In the genomic region with DNA sequence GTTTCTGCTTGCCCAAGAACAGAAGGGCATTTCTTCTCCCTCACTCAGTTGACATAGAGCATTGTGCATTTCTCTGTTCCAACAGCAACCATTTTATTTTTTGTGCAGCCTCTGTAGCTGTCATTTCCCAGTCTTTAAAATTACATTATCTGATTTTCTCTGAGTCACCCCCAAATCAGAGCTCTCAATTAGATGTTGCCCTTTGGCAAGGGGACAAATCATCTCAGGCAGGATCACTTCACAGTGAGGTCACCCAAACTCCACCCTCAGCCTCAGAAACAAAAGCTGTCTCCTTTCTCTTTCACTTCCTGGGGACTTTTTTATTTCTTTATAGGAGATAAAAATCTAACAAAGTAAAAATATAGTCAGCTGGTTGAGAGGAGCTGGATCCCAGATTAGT, we compare ENCODE assay signal across 20 mouse cellular contexts. TPM values are rescaled to one million over a fixed set of nuclear protein-coding genes. Genes with fewer than 3 reads are reported as not detected.
DNase-seq lines count a peak whose midpoint lies in the region; ATAC-seq and TF ChIP-seq lines count a peak whose summit lies in the region.
"Had no signal": no experiment of that assay in that cellular context is flagged by ENCODE, and none has a peak within 500 bp of the region (broad histone marks: within the 10 kb centered on the region; RNA-seq: fewer than 3 reads in every experiment).

No protein-coding gene starts in this region.

- no peaks in the 10 kb centered on the region for H3K36me3 ChIP-seq in heart, postnatal 0 days (replicated peaks; ENCODE audit: control insufficient read depth, insufficient read depth, low read length)
- no peaks in the 10 kb centered on the region for H3K36me3 ChIP-seq in heart, embryonic 11.5 days (ENCODE audit: control insufficient read depth, insufficient read depth, low read length)
- H3K36me3 ChIP-seq in thymus, adult 2 months (ENCODE audit: control insufficient read depth, insufficient read depth, low read length): no peaks in the 10 kb centered on the region
- H3K36me3 ChIP-seq: forebrain, embryonic 15.5 days; lung, embryonic 15.5 days had no signal

- TF ChIP-seq CTCF in heart, postnatal 0 days (IDR thresholded peaks at IDR 0.05; ENCODE audit: low read depth): no peak
- TF ChIP-seq CTCF in thymus, adult 2 months (IDR thresholded peaks at IDR 0.05; ENCODE audit: borderline replicate concordance, control insufficient read depth, extremely low read depth, insufficient read depth, low read length, poor library complexity): no peak

- H3K4me1 ChIP-seq in heart, postnatal 0 days (ENCODE audit: control insufficient read depth, insufficient read depth): no peaks in the 10 kb centered on the region
- peaks cover 16% of the 10 kb centered on the region for H3K4me1 ChIP-seq in heart, embryonic 11.5 days (ENCODE audit: control insufficient read depth, insufficient read depth, low read length)
- no peaks in the 10 kb centered on the region; the same call in 1 of the 2 replicates for H3K4me1 ChIP-seq in thymus, adult 2 months (replicated peaks; ENCODE audit: control insufficient read depth, insufficient read depth, low read length)
- H3K4me1 ChIP-seq: forebrain, embryonic 15.5 days had no signal

- peak overlapping the region; percentile 10 for H3K27ac ChIP-seq in heart, postnatal 0 days (ENCODE audit: low read depth)
- no peak overlapping the region for H3K27ac ChIP-seq in heart, embryonic 11.5 days (ENCODE audit: low read depth, low read length)
- H3K27ac ChIP-seq in thymus, adult 2 months (ENCODE audit: control insufficient read depth, insufficient read depth, low read length): no peak overlapping the region
- H3K27ac ChIP-seq: forebrain, embryonic 15.5 days had no signal

- no peak for TF ChIP-seq POLR2A in thymus, adult 2 months (IDR thresholded peaks at IDR 0.05; ENCODE audit: control insufficient read depth, extremely low read depth, insufficient read depth, low read length, poor library complexity)

- DNase-seq in adrenal gland, adult 2 months: peak; percentile 67
- no peak for DNase-seq in adrenal gland, postnatal 4 days (ENCODE audit: low spot score in 2 of 2)
- DNase-seq in heart, postnatal 0 days (ENCODE audit: low spot score): no peak
- DNase-seq in retina, postnatal 1 day: peak; percentile 25
- DNase-seq in retina, embryonic 14.5 days (ENCODE audit: low spot score): no peak
- no peak for DNase-seq in cerebellum, postnatal 14 days
- no peak for DNase-seq in thymus, adult 2 months
- DNase-seq: cerebellum, adult 2 months; heart, postnatal 4 days; kidney, adult 18-20 months; thymus, postnatal 36 days had no signal

- no peak for ATAC-seq in heart, postnatal 0 days (ENCODE audit: insufficient read depth, low read depth)
- ATAC-seq in heart, embryonic 11.5 days (replicated peaks; ENCODE audit: insufficient number of reproducible peaks, low FRiP score, low TSS enrichment): no peak
- ATAC-seq: activated CD4-positive, CD25-positive, alpha-beta regulatory T cell, adult 4 months; forebrain, embryonic 15.5 days; hindbrain, embryonic 16.5 days; Patski had no signal

- H3K4me3 ChIP-seq in heart, postnatal 0 days (ENCODE audit: low read depth, low read length): no peak overlapping the region
- no peak overlapping the region for H3K4me3 ChIP-seq in heart, embryonic 11.5 days (ENCODE audit: low read depth, low read length)
- no peak overlapping the region for H3K4me3 ChIP-seq in thymus, adult 2 months (ENCODE audit: control insufficient read depth, insufficient read depth, low read length)
- H3K4me3 ChIP-seq: erythroblast, embryonic 14.5 days; forebrain, embryonic 15.5 days; lung, embryonic 15.5 days had no signal

- no peak overlapping the region for H3K4me2 ChIP-seq in heart, postnatal 0 days (ENCODE audit: low read depth, low read length)
- no peak overlapping the region for H3K4me2 ChIP-seq in heart, embryonic 11.5 days
- H3K4me2 ChIP-seq: forebrain, embryonic 15.5 days; liver, embryonic 11.5 days; lung, embryonic 15.5 days had no signal

- H3K9ac ChIP-seq in heart, postnatal 0 days (replicated peaks; ENCODE audit: low read depth, low read length): no peak overlapping the region
- H3K9ac ChIP-seq in heart, embryonic 11.5 days (ENCODE audit: low read depth, low read length): no peak overlapping the region
- H3K9ac ChIP-seq: forebrain, embryonic 15.5 days; lung, embryonic 15.5 days had no signal

- TF ChIP-seq EP300 in heart, postnatal 0 days (IDR thresholded peaks at IDR 0.05; ENCODE audit: low read depth): no peak

- no peaks in the 10 kb centered on the region for H3K9me3 ChIP-seq in heart, postnatal 0 days (replicated peaks; ENCODE audit: control insufficient read depth, low read length)
- no peaks in the 10 kb centered on the region for H3K9me3 ChIP-seq in heart, embryonic 11.5 days (replicated peaks; ENCODE audit: control insufficient read depth, low read length)
- H3K9me3 ChIP-seq: forebrain, embryonic 15.5 days; lung, embryonic 15.5 days had no signal

- H3K27me3 ChIP-seq in heart, postnatal 0 days (ENCODE audit: control insufficient read depth, insufficient read depth, low read length): no peaks in the 10 kb centered on the region
- H3K27me3 ChIP-seq in heart, embryonic 11.5 days (ENCODE audit: control insufficient read depth, insufficient read depth, low read length): no peaks in the 10 kb centered on the region
- no peaks in the 10 kb centered on the region for H3K27me3 ChIP-seq in thymus, adult 2 months (ENCODE audit: control insufficient read depth, insufficient read depth, low read length)
- H3K27me3 ChIP-seq: forebrain, embryonic 15.5 days; lung, embryonic 15.5 days; Patski had no signal

RNA-seq across cellular contexts. Expression of gene Arhgap28, which starts 27.9 kb away (rescaled TPM):
- 10 to 100 TPM in 1 of 2 experiments, 1 to 10 TPM in 1; 7.9 to 12.5 TPM for total RNA-seq in adrenal gland, adult 2 months (2021)
- polyA plus RNA-seq in adrenal gland, adult 2 months (2012; rRNA removed): 7.8 and 9.4 TPM in 2 replicates
- 10 to 100 TPM; 18.7 to 22.7 TPM for total RNA-seq in adrenal gland, postnatal 4 days (2021)
- total RNA-seq in heart, postnatal 0 days (2014; rRNA removed; ENCODE audit: low replicate concordance): 7.7 and 13.0 TPM in 2 replicates
- polyA plus RNA-seq in heart, postnatal 0 days (2015; fragmentation: Nextera tagmentation; extraction: Ambion mirVana): 4.1 and 4.2 TPM in 2 replicates
- polyA plus RNA-seq in heart, embryonic 11.5 days (2014; fragmentation: Nextera tagmentation; extraction: Ambion mirVana): 25.9 and 30.8 TPM in 2 replicates
- polyA plus RNA-seq in thymus, adult 2 months (2012; rRNA removed): 0.77 and 0.78 TPM in 2 replicates
- total RNA-seq: megakaryocyte-erythroid progenitor cell, adult 5-6 weeks had no signal
- polyA plus RNA-seq: erythroblast, embryonic 14.5 days had no signal

Comparison
In these comparisons a context has a peak if more than half of its experiments do, and no peak if none do; other contexts are left out.
1. DNase-seq: peak in adrenal gland, adult 2 months (single experiment) and retina, postnatal 1 day (single experiment); none in adrenal gland, postnatal 4 days (0 of 2), heart, postnatal 0 days (single experiment), retina, embryonic 14.5 days (single experiment), cerebellum, postnatal 14 days (0 of 2) and thymus, adult 2 months (single experiment).